Mouse (Mus musculus) midbrain, embryonic 13.5 days (tissue): ENCODE measurements at regions not wholly inside any gene's neighbourhood (a gene's known extent, or its start where the extent isn't known, plus 50 kb on each side); places are given as distances from the start of the nearest gene placed in this dataset.

Experiments used
- ATAC-seq: fragments of 200-750 bp; cut with Nextera tagmentation; 2 replicates; pipeline ENCODE4 v1.8.0; 2017; ENCODE audit warnings: mild to moderate bottlenecking, moderate TSS enrichment, moderate library complexity
- H3K27ac ChIP-seq: fragments of 300-500 bp; sonication (generic); 2 replicates; pipeline ENCODE4 v1.5.1; 2015; ENCODE audit warnings: inconsistent platforms, mild to moderate bottlenecking, moderate library complexity
- H3K27me3 ChIP-seq: fragments of 300-500 bp; sonication (generic); 2 replicates; pipeline ENCODE4 v1.6.1; 2015; ENCODE audit warnings: mild to moderate bottlenecking, inconsistent platforms
- H3K36me3 ChIP-seq: fragments of 300-500 bp; sonication (generic); 2 replicates; pipeline ENCODE4 v1.6.1; 2015; ENCODE audit warnings: mild to moderate bottlenecking, inconsistent platforms
- H3K4me1 ChIP-seq: fragments of 300-500 bp; sonication (generic); replicated peaks from 2 replicates; pipeline ENCODE4 v1.6.1; 2015; ENCODE audit warnings: inconsistent platforms
- H3K4me2 ChIP-seq: fragments of 300-500 bp; sonication (generic); replicated peaks from 2 replicates; pipeline ENCODE4 v1.6.1; 2015; ENCODE audit warnings: moderate library complexity, mild to moderate bottlenecking, inconsistent platforms
- H3K4me3 ChIP-seq: fragments of 300-500 bp; sonication (generic); replicated peaks from 2 replicates; pipeline ENCODE4 v1.5.1; 2015; ENCODE audit warnings: mild to moderate bottlenecking, inconsistent platforms
- H3K9ac ChIP-seq: fragments of 300-500 bp; sonication (generic); replicated peaks from 2 replicates; pipeline ENCODE4 v1.6.1; 2015; ENCODE audit warnings: mild to moderate bottlenecking, inconsistent platforms
- H3K9me3 ChIP-seq: fragments of 300-500 bp; sonication (generic); 2 replicates; pipeline ENCODE4 v1.6.1; 2016; ENCODE audit warnings: mild to moderate bottlenecking, inconsistent platforms
- WGBS: fragments of 180-500 bp; shearing (Covaris S2); methylation state at CpG from one replicate; pipeline ENCODE4 v1.1.7; 2015; 5-methylcytosine and 5-hydroxymethylcytosine counted together

- H3K4me3 ChIP-seq, result no peak overlapping the region
- no peak overlapping the region for H3K27ac ChIP-seq
- no peak overlapping the region for H3K4me2 ChIP-seq
- H3K4me1 ChIP-seq, result peaks cover 11% of the 10 kb centered on the region
- H3K27me3 ChIP-seq, result no peaks in the 10 kb centered on the region
- H3K9ac ChIP-seq, result no peak overlapping the region
- no peaks in the 10 kb centered on the region for H3K9me3 ChIP-seq
- no peaks in the 10 kb centered on the region for H3K36me3 ChIP-seq
- ATAC-seq, result no peak
Measured at GRCm38 (mm10) chr7:136176373-136176772, 460.2 kb upstream of the Mki67 start.

- Histone ChIP-seq H3K27ac (peak overlapping the region; percentile 53; the same call in 1 of the 2 replicates), H3K9ac (no peak overlapping the region; the same call in 1 of the 2 replicates), H3K36me3 (no peaks in the 10 kb centered on the region), H3K4me2 (peak overlapping the region; percentile 27), H3K9me3 (no peaks in the 10 kb centered on the region), H3K4me3 (no peak overlapping the region; the same call in 1 of the 2 replicates), H3K27me3 (no peaks in the 10 kb centered on the region), H3K4me1 (peaks cover 14% of the 10 kb centered on the region)
- ATAC-seq, result no peak
- WGBS, result 21% methylated on average over 6 of the region's 6 CpGs
Measured at GRCm38 (mm10) chr7:136180996-136181395, 464.8 kb upstream of the Mki67 start.

GRCm38 (mm10) chr7:136182101-136182500 lies 465.9 kb upstream of the Mki67 start:
- no peak for ATAC-seq
- H3K27ac ChIP-seq, result no peak overlapping the region
- no peaks in the 10 kb centered on the region for H3K36me3 ChIP-seq
- no peaks in the 10 kb centered on the region for H3K27me3 ChIP-seq
- H3K9ac ChIP-seq, result no peak overlapping the region
- peaks cover 14% of the 10 kb centered on the region for H3K4me1 ChIP-seq
- no peaks in the 10 kb centered on the region for H3K9me3 ChIP-seq
- no peak overlapping the region for H3K4me3 ChIP-seq
- H3K4me2 ChIP-seq, result no peak overlapping the region
- 82% methylated on average over 5 of the region's 5 CpGs for WGBS

DNA sequence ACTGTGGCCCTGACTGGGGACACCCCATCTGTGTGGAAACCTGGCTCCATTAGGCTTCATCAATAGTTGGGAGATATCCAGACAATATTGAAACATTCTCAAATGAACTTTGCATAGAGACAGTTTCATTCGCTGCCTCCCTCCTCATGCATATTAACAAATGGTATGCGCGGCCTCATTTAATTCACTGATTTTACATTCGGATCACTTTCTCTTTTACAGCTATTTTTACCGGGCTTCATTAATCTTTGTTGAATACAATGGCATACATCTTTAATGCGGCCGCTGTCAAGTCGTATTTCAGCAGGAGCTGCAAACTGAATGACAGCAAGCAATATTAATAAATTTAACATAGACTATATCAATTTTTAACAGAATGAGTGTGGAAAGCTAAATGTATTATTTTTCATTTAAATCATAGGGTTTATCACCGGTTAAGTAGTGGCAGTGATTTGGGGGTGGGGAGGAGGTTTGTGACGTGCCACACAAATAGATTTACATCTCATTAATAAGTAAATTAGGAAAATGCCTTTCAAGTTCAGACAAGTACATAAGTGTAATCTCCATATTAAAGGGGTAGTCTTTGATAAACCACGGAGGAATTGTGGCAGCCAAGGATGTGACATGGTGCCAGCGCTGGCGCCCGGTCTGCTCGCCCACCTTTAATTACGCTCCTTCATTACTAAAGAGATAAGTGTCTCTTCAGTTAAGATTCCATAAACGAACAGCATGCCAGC lies 480.4 kb upstream of the Mki67 start:
- 34% methylated on average over 17 of the region's 17 CpGs for WGBS
- Histone ChIP-seq H3K4me3 (no peak overlapping the region), H3K27ac (peak overlapping the region; percentile 47; the same call in 1 of the 2 replicates), H3K36me3 (no peaks in the 10 kb centered on the region), H3K4me1 (peaks cover 34% of the 10 kb centered on the region), H3K9me3 (no peaks in the 10 kb centered on the region), H3K27me3 (no peaks in the 10 kb centered on the region), H3K4me2 (peak overlapping the region; percentile 17), H3K9ac (no peak overlapping the region)
- 0 out of 2 replicates have a peak, but pooled peaks have one; percentile 40 for ATAC-seq

- peak; percentile 70 for ATAC-seq
Measured at GRCm38 (mm10) chr7:136208879-136209278, 492.7 kb upstream of the Mki67 start.

DNA sequence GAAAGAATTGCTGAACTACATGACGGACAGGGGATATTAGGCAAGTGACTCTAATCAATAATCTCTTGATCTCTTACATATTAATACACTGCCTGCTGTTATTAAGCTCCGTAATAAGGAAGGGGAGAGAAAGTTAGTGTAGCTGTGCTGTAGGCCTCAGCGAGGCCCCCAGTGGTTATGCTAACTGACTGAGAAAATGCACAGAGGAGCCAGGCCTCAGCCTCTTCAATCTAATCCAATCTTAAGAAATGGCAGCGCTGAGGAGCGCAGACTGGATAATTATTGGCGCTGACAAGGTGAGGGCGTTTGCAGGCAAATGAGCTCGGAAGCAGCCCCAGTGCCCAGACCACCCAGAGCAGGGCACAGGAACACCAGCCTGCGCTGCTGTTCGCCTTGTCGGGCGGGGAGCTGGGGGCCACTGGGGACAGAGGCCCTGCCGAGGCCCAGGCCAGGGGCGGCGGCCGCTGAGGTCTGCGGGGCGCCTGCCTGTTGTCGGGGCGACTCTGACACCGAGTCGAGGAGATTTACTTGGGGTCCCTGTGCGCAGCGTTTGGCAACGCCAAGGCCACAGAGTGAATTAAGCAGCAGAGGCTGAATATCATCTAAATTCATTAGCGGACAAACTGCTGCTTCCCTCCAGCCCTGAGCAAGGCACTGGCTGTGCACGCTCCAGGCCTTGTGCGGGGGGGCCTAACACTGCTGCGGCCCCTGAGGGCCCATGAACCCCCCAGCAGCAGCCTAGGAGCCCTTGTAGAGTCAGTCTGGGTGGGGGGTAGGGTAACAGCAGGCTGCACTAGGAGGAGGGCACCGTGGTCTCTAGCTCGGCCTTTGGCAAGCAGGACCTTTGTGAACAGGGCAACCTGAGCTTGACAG lies 493.4 kb upstream of the Mki67 start:
- Histone ChIP-seq H3K27ac (peak overlapping the region; percentile 94), H3K4me1 (peaks cover 40% of the 10 kb centered on the region), H3K9ac (peak overlapping the region; percentile 66), H3K27me3 (peaks cover 9% of the 10 kb centered on the region), H3K9me3 (no peaks in the 10 kb centered on the region), H3K4me2 (peak overlapping the region; percentile 55), H3K4me3 (peak overlapping the region; percentile 17), H3K36me3 (no peaks in the 10 kb centered on the region)
- peak; percentile 93 for ATAC-seq
- WGBS, result 7% methylated on average over 31 of the region's 31 CpGs

More at GRCm38 (mm10) chr7:136208879-136209278, 492.7 kb upstream of the Mki67 start:
- Histone ChIP-seq H3K4me1 (peaks cover 39% of the 10 kb centered on the region), H3K9me3 (no peaks in the 10 kb centered on the region), H3K36me3 (no peaks in the 10 kb centered on the region), H3K27ac (peak overlapping the region; percentile 74), H3K4me3 (no peak overlapping the region), H3K9ac (no peak overlapping the region), H3K27me3 (peaks cover 9% of the 10 kb centered on the region), H3K4me2 (no peak overlapping the region)
- 22% methylated on average over 12 of the region's 12 CpGs for WGBS

- no peaks in the 10 kb centered on the region for H3K36me3 ChIP-seq
- H3K4me3 ChIP-seq, result no peak overlapping the region
- no peaks in the 10 kb centered on the region for H3K9me3 ChIP-seq
- no peak for ATAC-seq
- WGBS, result 69% methylated on average over 8 of the region's 8 CpGs
- no peak overlapping the region for H3K9ac ChIP-seq
- H3K4me1 ChIP-seq, result peaks cover 40% of the 10 kb centered on the region
- H3K27me3 ChIP-seq, result peaks cover 10% of the 10 kb centered on the region
- H3K4me2 ChIP-seq, result no peak overlapping the region
- H3K27ac ChIP-seq, result no peak overlapping the region
Measured at GRCm38 (mm10) chr7:136212492-136212891, 496.3 kb upstream of the Mki67 start.

GRCm38 (mm10) chr7:136213057-136213961 lies 497.1 kb upstream of the Mki67 start:
- Histone ChIP-seq H3K36me3 (no peaks in the 10 kb centered on the region), H3K27me3 (peaks cover 17% of the 10 kb centered on the region), H3K9me3 (no peaks in the 10 kb centered on the region), H3K4me3 (no peak overlapping the region), H3K4me1 (peaks cover 43% of the 10 kb centered on the region), H3K4me2 (no peak overlapping the region), H3K27ac (no peak overlapping the region), H3K9ac (no peak overlapping the region)
- ATAC-seq, result no peak
- WGBS, result 40% methylated on average over 11 of the region's 11 CpGs

- H3K27ac ChIP-seq, result no peak overlapping the region
- H3K4me1 ChIP-seq, result peaks cover 44% of the 10 kb centered on the region
- no peak overlapping the region for H3K4me3 ChIP-seq
- ATAC-seq, result no peak
- peaks cover 17% of the 10 kb centered on the region for H3K27me3 ChIP-seq
- H3K9me3 ChIP-seq, result no peaks in the 10 kb centered on the region
- H3K9ac ChIP-seq, result no peak overlapping the region
- WGBS, result 87% methylated on average over 3 of the region's 3 CpGs
- H3K4me2 ChIP-seq, result no peak overlapping the region
- no peaks in the 10 kb centered on the region for H3K36me3 ChIP-seq
Measured at GRCm38 (mm10) chr7:136213962-136214308, 497.8 kb upstream of the Mki67 start.

DNA sequence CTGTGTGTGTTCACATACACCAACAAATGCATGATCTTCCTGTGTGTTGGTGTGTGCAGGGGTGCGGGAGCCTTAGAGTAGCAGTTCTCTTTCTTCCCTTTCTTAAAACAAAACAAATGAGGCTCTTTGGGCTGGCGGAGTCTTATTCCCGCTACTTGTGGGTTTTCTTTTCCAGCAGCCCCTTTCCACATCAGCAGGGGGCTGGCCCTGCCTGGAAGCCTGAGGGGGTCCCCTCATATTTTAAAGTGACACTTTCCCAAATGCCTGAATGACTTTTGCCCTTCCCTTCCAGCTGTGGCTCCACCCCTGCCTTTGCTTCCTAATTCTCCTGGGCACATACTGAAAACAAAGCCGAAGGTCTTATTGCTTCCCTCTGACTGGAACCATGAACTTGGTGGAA lies 498.3 kb upstream of the Mki67 start:
- H3K9ac ChIP-seq, result no peak overlapping the region
- H3K9me3 ChIP-seq, result no peaks in the 10 kb centered on the region
- peaks cover 17% of the 10 kb centered on the region for H3K27me3 ChIP-seq
- no peak for ATAC-seq
- no peak overlapping the region for H3K27ac ChIP-seq
- no peak overlapping the region for H3K4me3 ChIP-seq
- WGBS, result 63% methylated on average over 4 of the region's 4 CpGs
- H3K4me1 ChIP-seq, result peaks cover 44% of the 10 kb centered on the region
- no peaks in the 10 kb centered on the region for H3K36me3 ChIP-seq
- H3K4me2 ChIP-seq, result no peak overlapping the region

GRCm38 (mm10) chr7:136216734-136217133 lies 500.6 kb upstream of the Mki67 start:
- H3K4me1 ChIP-seq, result peaks cover 54% of the 10 kb centered on the region
- no peak overlapping the region for H3K4me3 ChIP-seq
- no peak for ATAC-seq
- peaks cover 9% of the 10 kb centered on the region; the same call in 1 of the 2 replicates for H3K27me3 ChIP-seq
- H3K27ac ChIP-seq, result no peak overlapping the region
- no peak overlapping the region for H3K4me2 ChIP-seq
- no peaks in the 10 kb centered on the region for H3K36me3 ChIP-seq
- H3K9ac ChIP-seq, result no peak overlapping the region
- no peaks in the 10 kb centered on the region for H3K9me3 ChIP-seq
